Mouse (Mus musculus): ENCODE measurements around the gene Syne1.

GRCm38 (mm10) chr10:5548651-5549050, 2.6 kb downstream of the Syne1 start:
- TF ChIP-seq EP300 (IDR thresholded peaks at IDR 0.05; ENCODE audit: low read depth) (no peak), CTCF (IDR thresholded peaks at IDR 0.05; ENCODE audit: low read depth) (no peak)

Measured in liver, postnatal 0 days (tissue).